Mouse (Mus musculus) erythroblast, embryonic 14.5 days (primary cell): ENCODE data around the gene Tbx21.

Experiments used
- GATA1 ChIP-seq: IDR thresholded peaks from 2 replicates; pipeline ENCODE4 v1.6.1; 2012; ENCODE audit warnings: low read length, inconsistent platforms, mixed read lengths
- TAL1 ChIP-seq: IDR thresholded peaks from 3 replicates; pipeline ENCODE4 v1.6.1; 2012; ENCODE audit warnings: low read length, inconsistent platforms, mixed read lengths

- TF ChIP-seq GATA1, result no peak
- no peak for TF ChIP-seq TAL1
These were observed at the start of gene Tbx21 for GRCm38 (mm10) chr11:97114671-97115601.
